Mouse (Mus musculus) liver, postnatal 0 days (tissue): ENCODE data around the gene Arhgap1.

Source experiments
- CTCF ChIP-seq: sonication (generic); IDR thresholded peaks from 2 replicates; pipeline ENCODE4 v1.5.1; 2016; ENCODE audit warnings: antibody characterized with exemption, low read depth
- EP300 ChIP-seq: IDR thresholded peaks from 2 replicates; pipeline ENCODE4 v1.6.1; 2016; ENCODE audit warnings: antibody characterized with exemption, low read depth, mild to moderate bottlenecking

- TF ChIP-seq CTCF, result no peak
- TF ChIP-seq EP300, result no peak
Measured at GRCm38 (mm10) chr2:91706456-91706855, 56.8 kb downstream of the Arhgap1 start.
